In the genomic region with DNA sequence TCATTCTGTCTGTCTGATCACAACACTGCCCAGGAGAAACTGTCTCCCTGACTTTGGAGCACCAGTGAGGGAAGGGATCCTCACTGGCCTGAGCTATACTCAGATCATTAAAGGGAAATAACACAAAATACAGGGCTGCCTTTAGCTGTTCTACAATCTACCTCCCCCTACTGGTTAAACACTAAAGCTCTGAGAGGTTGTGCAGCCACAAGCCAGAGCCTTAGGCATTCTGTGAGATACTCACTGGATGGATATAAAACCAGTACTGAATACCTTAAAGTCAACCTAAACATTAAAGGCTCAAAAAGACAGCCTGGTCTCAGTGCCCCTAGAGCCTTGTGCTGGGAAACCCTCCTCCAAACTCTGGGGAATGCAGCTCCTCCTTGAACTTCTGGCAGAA, we compare ENCODE assay signal across 9 mouse cellular contexts. TPM values are rescaled to one million over a fixed set of nuclear protein-coding genes. Genes with fewer than 3 reads are reported as not detected.
DNase-seq lines count a peak whose midpoint lies in the region; ATAC-seq and TF ChIP-seq lines count a peak whose summit lies in the region.
"Had no signal": no experiment of that assay in that cellular context is flagged by ENCODE, and none has a peak within 500 bp of the region (broad histone marks: within the 10 kb centered on the region; RNA-seq: fewer than 3 reads in every experiment).

No protein-coding gene starts in this region.

- ATAC-seq in heart, postnatal 0 days (ENCODE audit: insufficient read depth, low read depth): no peak
- peak; percentile 51 for ATAC-seq in granulocyte monocyte progenitor cell, adult 5-6 weeks (replicated peaks; ENCODE audit: poor library complexity, severe bottlenecking)

- peak; percentile 54 for TF ChIP-seq CTCF in heart, postnatal 0 days (IDR thresholded peaks at IDR 0.05; ENCODE audit: low read depth)

- peaks cover 32% of the 10 kb centered on the region for H3K36me3 ChIP-seq in heart, postnatal 0 days (replicated peaks; ENCODE audit: control insufficient read depth, insufficient read depth, low read length)

- intact Hi-C loops in left cerebral cortex, postnatal 10 days (cut with DNase I): loop anchor here (5.0 kb wide), 1 partner anchor 73 kb away; no protein-coding TSS in a partner anchor

- DNase-seq in heart, postnatal 0 days (ENCODE audit: low spot score): peak; percentile 32
- DNase-seq in heart, adult 18-20 months: no peak
- DNase-seq in 416B (ENCODE audit: low read depth): peak; percentile 56
- DNase-seq in MEL-GATA-1-ER (ENCODE audit: extremely low read depth, low read depth): peak; percentile 9
- DNase-seq in spleen, postnatal 14 days (ENCODE audit: low spot score in 2 of 2): no peak
- no peak for DNase-seq in left cerebral cortex, postnatal 10 days (ENCODE audit: extremely low spot score in 1 of 2, low spot score in 2 of 2)
- no peak for DNase-seq in T-cell, adult 2 months (ENCODE audit: low spot score)
- DNase-seq: right cerebral cortex, adult 18-20 months had no signal

- H3K27me3 ChIP-seq in heart, postnatal 0 days (ENCODE audit: control insufficient read depth, insufficient read depth, low read length): no peaks in the 10 kb centered on the region

- H3K9me3 ChIP-seq in heart, postnatal 0 days (replicated peaks; ENCODE audit: control insufficient read depth, low read length): no peaks in the 10 kb centered on the region

- H3K4me3 ChIP-seq in heart, postnatal 0 days (ENCODE audit: low read depth, low read length): no peak overlapping the region

- H3K9ac ChIP-seq in heart, postnatal 0 days (replicated peaks; ENCODE audit: low read depth, low read length): no peak overlapping the region

- H3K27ac ChIP-seq in heart, postnatal 0 days (ENCODE audit: low read depth): no peak overlapping the region

- no peak overlapping the region for H3K4me2 ChIP-seq in heart, postnatal 0 days (ENCODE audit: low read depth, low read length)

- peaks cover 21% of the 10 kb centered on the region for H3K4me1 ChIP-seq in heart, postnatal 0 days (ENCODE audit: control insufficient read depth, insufficient read depth)

- TF ChIP-seq EP300 in heart, postnatal 0 days (IDR thresholded peaks at IDR 0.05; ENCODE audit: low read depth): no peak

RNA-seq across cellular contexts. Expression of gene Fbrsl1, which starts 13.5 kb away (rescaled TPM):
- total RNA-seq in heart, postnatal 0 days (2014; rRNA removed; ENCODE audit: low replicate concordance): 19.2 and 37.0 TPM in 2 replicates
- 6.8 and 7.6 TPM in 2 replicates for polyA plus RNA-seq in heart, postnatal 0 days (2015; fragmentation: Nextera tagmentation; extraction: Ambion mirVana)
- total RNA-seq in heart, adult 18-20 months (2021): 10 to 100 TPM; 44.9 to 50.1 TPM
- total RNA-seq in granulocyte monocyte progenitor cell, adult 5-6 weeks (2014; fragmentation: Nextera tagmentation): 25.2 and 29.7 TPM in 2 replicates
- total RNA-seq in granulocyte monocyte progenitor cell, adult 5-6 weeks (2017): 9.5 and 12.6 TPM in 2 replicates
- 10 to 100 TPM; 66.3 TPM for total RNA-seq in left cerebral cortex, postnatal 10 days (2021)

Comparison
In these comparisons a context has a peak if more than half of its experiments do, and no peak if none do; other contexts are left out.
1. DNase-seq: peak in heart, postnatal 0 days (single experiment), 416B (single experiment) and MEL-GATA-1-ER (single experiment); none in heart, adult 18-20 months (0 of 2), spleen, postnatal 14 days (0 of 2), left cerebral cortex, postnatal 10 days (0 of 2) and T-cell, adult 2 months (single experiment).